Mouse (Mus musculus) heart, embryonic 10.5 days (tissue): ENCODE measurements at regions not wholly inside any gene's neighbourhood (a gene's known extent, or its start where the extent isn't known, plus 50 kb on each side); places are given as distances from the start of the nearest gene placed in this dataset.

ENCODE experiments used
- DNase-seq: peaks from one replicate; pipeline ENCODE4 v3.0.0-alpha.2; 2017; ENCODE audit warnings: low spot score
- H3K27ac ChIP-seq: fragments of 300-500 bp; sonication (generic); 2 replicates; pipeline ENCODE4 v1.5.1; 2016; ENCODE audit warnings: mild to moderate bottlenecking
- H3K27me3 ChIP-seq: fragments of 300-500 bp; sonication (generic); 2 replicates; pipeline ENCODE4 v1.6.1; 2016; ENCODE audit warnings: mild to moderate bottlenecking; ENCODE audit not compliant: poor library complexity, insufficient read depth, severe bottlenecking
- H3K36me3 ChIP-seq: fragments of 300-500 bp; sonication (generic); 2 replicates; pipeline ENCODE4 v1.6.1; 2016; ENCODE audit warnings: mild to moderate bottlenecking, moderate library complexity
- H3K4me1 ChIP-seq: fragments of 300-500 bp; sonication (generic); 2 replicates; pipeline ENCODE4 v1.6.1; 2016; ENCODE audit warnings: mild to moderate bottlenecking
- H3K4me3 ChIP-seq: fragments of 300-500 bp; sonication (generic); 2 replicates; pipeline ENCODE4 v1.5.1; 2016; ENCODE audit warnings: mild to moderate bottlenecking, moderate library complexity
- H3K9me3 ChIP-seq: fragments of 300-500 bp; sonication (generic); 2 replicates; pipeline ENCODE4 v1.6.1; 2016; ENCODE audit warnings: mild to moderate bottlenecking, moderate library complexity
- WGBS: fragments of 180-500 bp; shearing (Covaris S2); methylation state at CpG from one replicate; pipeline ENCODE4 v1.1.7; 2016; 5-methylcytosine and 5-hydroxymethylcytosine counted together

DNA sequence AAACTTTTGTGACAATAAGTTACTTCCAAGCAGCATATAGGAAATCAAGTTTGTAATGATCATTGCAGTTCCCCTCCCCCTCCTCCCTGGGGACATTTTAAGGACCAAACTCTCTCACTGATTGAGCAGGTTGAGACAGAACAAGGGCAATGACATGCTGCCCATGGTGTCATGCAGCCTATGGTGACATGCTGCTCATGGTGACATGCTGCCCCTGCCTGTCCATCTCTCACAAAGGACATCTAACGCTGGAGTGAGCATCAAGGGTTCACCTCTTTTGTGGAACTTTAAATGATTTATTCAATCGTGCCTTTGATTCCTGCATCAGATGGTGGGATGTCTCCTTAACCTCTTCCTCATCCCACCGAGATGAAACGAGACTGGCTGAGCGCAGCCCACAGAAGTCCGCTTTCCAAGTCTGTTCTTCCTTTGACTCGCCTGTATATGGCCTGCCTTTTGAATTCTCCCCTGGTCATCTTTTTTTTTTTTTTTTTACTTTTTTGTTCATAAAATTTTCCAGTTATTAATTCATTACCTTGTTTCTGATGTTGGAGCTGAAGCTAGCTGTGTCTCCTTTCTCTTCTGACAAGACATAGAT is 133.5 kb upstream of the Nampt start:
- Histone ChIP-seq H3K4me3 (no peak overlapping the region), H3K27ac (no peak overlapping the region), H3K27me3 (no peaks in the 10 kb centered on the region), H3K4me1 (no peaks in the 10 kb centered on the region), H3K9me3 (no peaks in the 10 kb centered on the region), H3K36me3 (no peaks in the 10 kb centered on the region)
- 80% methylated on average over 7 of the region's 7 CpGs for WGBS
- DNase-seq, result no peak

DNA sequence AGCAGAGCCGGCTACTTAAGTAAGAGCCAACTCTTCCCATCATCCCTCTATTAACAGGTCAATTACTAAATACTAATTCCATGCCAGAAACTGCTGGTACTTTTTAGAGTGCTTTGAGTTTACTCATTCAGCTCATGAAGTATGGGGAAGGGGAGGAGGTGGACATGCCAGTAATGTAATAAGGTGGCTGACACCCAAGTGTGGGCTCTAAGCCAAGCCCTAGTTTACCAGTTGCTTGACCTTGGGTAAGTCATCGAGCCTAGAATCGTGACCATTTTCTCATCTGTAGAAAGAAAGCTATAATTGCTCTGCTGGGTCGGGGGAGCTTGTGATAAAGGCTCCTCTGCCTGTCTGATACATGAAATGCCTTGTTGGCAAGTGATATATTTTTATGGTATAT is 130.0 kb upstream of the Nampt start:
- no peaks in the 10 kb centered on the region for H3K36me3 ChIP-seq
- 85% methylated on average over 4 of the region's 4 CpGs for WGBS
- H3K4me1 ChIP-seq, result no peaks in the 10 kb centered on the region
- H3K27ac ChIP-seq, result no peak overlapping the region
- H3K4me3 ChIP-seq, result no peak overlapping the region
- no peak for DNase-seq
- H3K27me3 ChIP-seq, result no peaks in the 10 kb centered on the region
- no peaks in the 10 kb centered on the region for H3K9me3 ChIP-seq

DNA sequence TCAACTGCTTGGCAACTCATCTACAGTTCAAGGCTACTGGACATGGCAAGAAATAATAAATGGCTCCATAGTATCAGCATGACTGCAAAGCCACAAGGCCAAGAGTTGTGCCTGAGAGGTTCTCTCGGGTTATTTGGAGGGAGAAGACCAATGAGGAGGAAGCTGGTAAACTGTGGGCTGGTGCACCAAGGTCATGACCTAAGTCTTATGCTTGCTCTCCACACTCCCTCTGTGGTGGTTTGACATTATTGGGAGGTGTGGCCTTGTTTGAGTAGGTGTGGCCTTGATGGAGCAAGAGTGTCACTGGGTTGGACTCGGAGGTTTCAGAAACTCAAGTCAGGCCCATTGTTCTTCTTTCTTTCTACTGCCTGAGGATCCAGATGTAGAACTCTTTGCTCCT is 129.2 kb upstream of the Nampt start:
- WGBS, result 74% methylated on average over 2 of the region's 2 CpGs
- Histone ChIP-seq H3K27ac (no peak overlapping the region), H3K36me3 (no peaks in the 10 kb centered on the region), H3K4me3 (no peak overlapping the region), H3K27me3 (no peaks in the 10 kb centered on the region), H3K9me3 (no peaks in the 10 kb centered on the region), H3K4me1 (no peaks in the 10 kb centered on the region)
- DNase-seq, result peak; percentile 25

DNA sequence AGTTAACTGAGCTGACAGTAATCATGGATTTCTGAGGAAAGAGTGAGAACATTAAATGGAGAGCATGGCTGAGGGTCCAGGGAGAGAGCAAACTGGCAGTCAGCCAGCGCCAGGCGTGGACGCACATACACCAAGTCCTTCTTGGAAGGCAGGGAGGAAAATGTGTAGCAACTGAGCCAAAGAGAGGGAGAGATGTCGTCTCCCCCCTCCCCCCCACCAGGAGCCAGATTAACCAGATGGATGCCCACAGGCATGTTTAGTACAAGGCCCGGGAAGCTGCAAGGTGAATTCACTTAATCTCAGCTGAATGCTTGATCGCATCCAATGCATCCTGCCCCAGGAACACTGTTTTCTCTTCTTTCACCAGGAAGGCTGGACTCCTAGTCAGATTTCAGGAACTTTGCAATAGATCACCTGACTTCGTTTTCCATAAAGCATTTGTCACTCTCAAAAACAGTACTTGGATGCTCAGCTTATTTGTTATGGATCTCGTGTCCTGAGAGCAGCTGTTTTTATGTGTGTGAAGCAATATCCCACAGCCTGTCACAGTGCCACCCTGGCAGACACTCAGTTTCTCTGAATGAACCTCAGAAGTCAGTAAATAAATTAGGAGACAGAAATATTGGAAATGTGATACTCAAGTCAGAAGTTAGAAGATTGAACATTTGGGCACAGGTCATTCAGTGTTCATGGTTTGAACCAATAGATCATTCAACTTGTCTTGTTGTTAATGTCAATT is 127.1 kb upstream of the Nampt start:
- DNase-seq, result peak; percentile 54
- H3K36me3 ChIP-seq, result no peaks in the 10 kb centered on the region
- no peaks in the 10 kb centered on the region for H3K27me3 ChIP-seq
- H3K27ac ChIP-seq, result no peak overlapping the region
- WGBS, result 79% methylated on average over 8 of the region's 8 CpGs
- H3K4me3 ChIP-seq, result no peak overlapping the region
- H3K4me1 ChIP-seq, result no peaks in the 10 kb centered on the region
- H3K9me3 ChIP-seq, result no peaks in the 10 kb centered on the region

DNA sequence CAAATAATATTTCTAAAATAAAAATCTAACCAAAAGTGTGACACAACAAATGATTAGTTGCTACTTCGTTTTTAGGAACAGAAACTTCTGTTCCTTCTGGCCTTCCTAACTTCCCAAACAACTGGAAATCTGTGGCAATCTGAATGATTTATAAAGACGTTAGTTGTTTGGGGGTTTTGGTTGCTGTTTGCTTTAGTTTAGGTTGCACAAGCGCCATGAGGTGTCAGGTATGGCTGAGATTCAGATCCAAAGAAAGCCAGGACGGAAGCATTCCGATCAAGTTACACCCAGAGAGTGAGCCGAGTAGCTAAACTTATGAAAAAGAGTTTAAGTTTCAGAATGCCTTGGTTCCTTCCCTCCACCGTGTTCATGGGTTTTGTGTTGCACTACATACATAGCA is 126.4 kb upstream of the Nampt start:
- Histone ChIP-seq H3K9me3 (no peaks in the 10 kb centered on the region), H3K4me3 (no peak overlapping the region), H3K4me1 (no peaks in the 10 kb centered on the region), H3K36me3 (no peaks in the 10 kb centered on the region), H3K27me3 (no peaks in the 10 kb centered on the region), H3K27ac (no peak overlapping the region)
- no peak for DNase-seq
- 84% methylated on average over 7 of the region's 7 CpGs for WGBS

DNA sequence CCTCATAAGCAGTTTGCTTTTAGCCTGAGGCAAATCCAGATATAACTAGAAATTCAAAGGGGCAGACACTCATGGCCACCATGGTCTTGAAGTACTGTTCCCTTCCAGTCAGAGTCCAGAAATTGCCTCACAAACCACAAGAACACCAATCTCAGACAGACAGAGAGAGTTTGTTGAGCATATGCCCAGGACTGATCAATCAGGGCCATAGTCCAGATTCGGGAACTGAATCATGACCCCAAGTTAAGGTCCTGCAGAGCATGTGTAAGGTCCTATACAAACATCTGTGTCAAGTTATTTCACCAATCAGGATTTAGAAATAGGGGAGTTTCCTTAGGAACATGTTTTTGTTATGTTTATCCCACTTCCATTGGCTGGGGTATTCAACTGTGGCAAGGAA is 125.7 kb upstream of the Nampt start:
- WGBS, result 75% methylated on average over 1 of the region's 1 CpGs

DNA sequence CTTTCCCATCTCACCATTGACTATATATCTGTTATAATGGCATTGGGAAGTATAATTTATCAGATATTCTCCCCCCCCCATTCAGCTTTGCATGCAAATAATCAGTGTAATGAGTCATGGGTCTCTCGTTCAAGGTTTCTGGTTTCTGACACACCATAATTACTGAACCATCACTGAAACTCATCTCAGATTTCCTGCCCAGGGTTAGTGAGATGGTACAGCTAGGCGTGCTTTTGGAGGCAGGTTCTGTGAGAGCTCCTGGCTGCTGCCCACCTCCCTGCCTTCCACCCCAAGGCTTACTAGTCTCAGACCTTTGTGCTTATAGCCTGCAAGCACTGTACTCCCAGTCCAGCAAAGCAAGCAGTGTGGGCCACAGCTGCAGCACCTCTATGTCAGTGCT is 122.5 kb upstream of the Nampt start:
- H3K27ac ChIP-seq, result no peak overlapping the region
- 79% methylated on average over 2 of the region's 2 CpGs for WGBS
- no peaks in the 10 kb centered on the region for H3K27me3 ChIP-seq
- peak; percentile 62 for DNase-seq
- H3K36me3 ChIP-seq, result no peaks in the 10 kb centered on the region
- no peak overlapping the region for H3K4me3 ChIP-seq
- no peaks in the 10 kb centered on the region for H3K4me1 ChIP-seq
- H3K9me3 ChIP-seq, result no peaks in the 10 kb centered on the region

More for the DNA sequence above, 125.7 kb upstream of the Nampt start:
- Histone ChIP-seq H3K27me3 (no peaks in the 10 kb centered on the region), H3K36me3 (no peaks in the 10 kb centered on the region), H3K27ac (no peak overlapping the region), H3K4me1 (no peaks in the 10 kb centered on the region), H3K4me3 (no peak overlapping the region), H3K9me3 (no peaks in the 10 kb centered on the region)
- no peak for DNase-seq

DNA sequence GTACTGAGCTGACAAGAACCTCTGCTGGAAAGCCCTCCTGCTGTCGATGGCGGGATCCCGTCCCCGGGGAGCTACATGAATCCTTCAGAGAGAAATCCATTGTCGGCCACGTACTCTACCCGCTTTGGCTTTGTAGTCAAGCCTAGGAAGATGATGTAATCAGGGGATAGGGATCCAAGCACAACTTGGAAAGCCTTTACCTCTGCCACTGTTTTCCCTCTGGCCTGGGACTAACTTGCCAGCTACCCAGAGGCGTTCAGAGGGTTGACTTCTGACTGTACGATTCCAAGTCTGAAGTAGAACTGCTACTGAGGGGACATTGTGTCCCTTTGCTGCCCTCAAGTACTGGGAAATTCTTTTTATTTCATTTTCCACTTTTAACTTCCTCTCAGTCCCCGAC is 110.2 kb upstream of the Nampt start:
- WGBS, result 85% methylated on average over 10 of the region's 10 CpGs
- no peaks in the 10 kb centered on the region for H3K9me3 ChIP-seq
- H3K4me1 ChIP-seq, result no peaks in the 10 kb centered on the region
- no peak overlapping the region for H3K4me3 ChIP-seq
- no peak overlapping the region for H3K27ac ChIP-seq
- DNase-seq, result no peak
- no peaks in the 10 kb centered on the region for H3K27me3 ChIP-seq
- H3K36me3 ChIP-seq, result no peaks in the 10 kb centered on the region

DNA sequence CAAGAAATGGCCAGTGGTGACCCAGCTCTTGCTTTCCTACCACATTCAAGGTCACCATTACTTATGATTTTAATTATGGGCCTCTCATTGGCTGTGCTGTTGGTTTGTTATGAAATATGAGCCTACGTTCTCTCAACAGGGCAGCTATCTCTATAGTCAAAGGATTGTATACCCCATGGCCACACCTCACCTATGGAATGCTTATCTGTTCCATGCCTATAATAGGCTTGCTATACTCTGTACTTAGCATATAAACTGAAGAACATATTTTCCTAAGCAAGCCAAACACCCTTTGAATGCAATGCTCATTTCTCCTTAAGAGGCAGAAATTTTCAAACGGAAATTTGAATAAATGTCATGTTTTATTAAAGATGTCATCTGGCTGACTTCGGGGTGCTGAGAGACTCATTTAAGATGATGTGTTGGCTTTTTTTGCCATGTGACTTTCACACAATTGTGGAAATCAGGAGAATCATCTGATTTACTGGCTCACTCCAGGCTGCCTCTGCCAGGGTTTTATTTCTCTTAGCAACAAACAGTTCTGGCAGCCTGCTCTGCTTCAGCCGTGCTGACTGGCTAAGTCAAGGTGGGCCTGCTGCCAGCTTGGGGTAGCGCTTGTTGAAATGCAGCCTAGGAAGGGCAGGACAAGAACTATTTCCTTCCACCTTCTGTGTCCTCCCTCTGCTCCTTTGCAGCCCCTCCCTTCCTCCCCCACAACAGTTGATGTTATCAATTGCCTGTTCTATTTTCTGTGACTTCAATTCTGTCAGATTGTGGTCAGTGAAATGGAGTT is 102.0 kb upstream of the Nampt start:
- Histone ChIP-seq H3K9me3 (no peaks in the 10 kb centered on the region), H3K4me1 (peaks cover 4% of the 10 kb centered on the region; the same call in 1 of the 2 replicates), H3K27me3 (no peaks in the 10 kb centered on the region), H3K27ac (no peak overlapping the region), H3K36me3 (no peaks in the 10 kb centered on the region), H3K4me3 (no peak overlapping the region)
- WGBS, result 70% methylated on average over 5 of the region's 5 CpGs
- no peak for DNase-seq

DNA sequence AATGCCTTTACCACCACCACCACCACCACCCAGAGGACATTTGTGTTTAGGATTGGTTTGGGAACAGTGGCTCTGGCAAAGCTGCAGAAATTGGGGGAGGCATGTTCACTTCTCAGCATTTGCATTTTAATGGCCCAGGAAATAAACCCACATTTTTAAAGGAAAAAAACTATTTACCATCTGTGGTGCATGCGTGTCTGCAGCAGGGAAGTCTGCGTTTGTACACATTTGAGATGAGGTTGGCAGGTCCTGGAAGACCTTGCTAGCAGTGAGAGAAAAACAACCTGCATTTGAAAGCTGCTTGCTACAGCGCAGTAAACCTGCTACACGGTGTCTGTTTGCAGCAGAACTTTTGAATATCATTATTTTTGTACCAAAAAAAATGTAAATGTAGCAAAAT is 100.1 kb upstream of the Nampt start:
- 87% methylated on average over 4 of the region's 4 CpGs for WGBS
- no peaks in the 10 kb centered on the region for H3K9me3 ChIP-seq
- H3K36me3 ChIP-seq, result no peaks in the 10 kb centered on the region
- no peak overlapping the region for H3K4me3 ChIP-seq
- no peaks in the 10 kb centered on the region for H3K27me3 ChIP-seq
- H3K27ac ChIP-seq, result no peak overlapping the region
- peaks cover 4% of the 10 kb centered on the region; the same call in 1 of the 2 replicates for H3K4me1 ChIP-seq
- no peak for DNase-seq

DNA sequence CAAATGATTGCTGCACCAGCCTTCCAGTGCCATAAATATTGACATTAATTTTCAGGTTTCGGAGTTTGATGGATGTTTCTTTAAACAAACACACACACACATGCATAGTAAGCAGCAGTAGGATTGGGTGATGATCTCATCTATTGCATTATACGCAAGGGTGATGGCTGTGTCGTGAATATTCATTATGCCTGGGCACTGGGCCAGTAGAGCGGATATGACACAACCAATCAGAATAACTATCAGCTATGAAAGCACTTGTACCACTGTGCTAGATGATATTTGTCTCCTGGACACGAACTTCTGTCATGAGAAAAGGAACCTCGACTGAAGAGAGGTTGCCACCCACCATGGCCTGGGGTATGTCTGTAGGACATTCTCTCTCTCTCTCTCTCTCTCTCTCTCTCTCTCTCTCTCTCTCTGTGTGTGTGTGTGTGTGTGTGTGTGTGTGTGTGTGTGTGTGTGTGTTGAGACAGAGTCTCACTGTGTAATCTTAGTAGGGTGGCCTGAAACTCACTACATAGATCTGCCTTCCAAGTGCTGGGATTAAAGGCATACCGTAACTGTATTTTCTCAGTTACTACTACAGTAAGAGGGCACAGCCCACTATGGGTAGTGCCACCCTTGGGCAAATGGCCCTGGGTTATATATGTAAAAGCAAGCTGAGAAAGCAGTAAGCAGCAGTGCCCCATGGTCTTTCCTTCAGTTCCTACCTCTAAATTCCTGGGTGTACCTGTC is 94.7 kb upstream of the Nampt start:
- Histone ChIP-seq H3K27ac (no peak overlapping the region), H3K27me3 (no peaks in the 10 kb centered on the region), H3K36me3 (no peaks in the 10 kb centered on the region), H3K4me1 (no peaks in the 10 kb centered on the region), H3K9me3 (no peaks in the 10 kb centered on the region), H3K4me3 (no peak overlapping the region)
- no peak for DNase-seq
- WGBS, result 82% methylated on average over 7 of the region's 7 CpGs

DNA sequence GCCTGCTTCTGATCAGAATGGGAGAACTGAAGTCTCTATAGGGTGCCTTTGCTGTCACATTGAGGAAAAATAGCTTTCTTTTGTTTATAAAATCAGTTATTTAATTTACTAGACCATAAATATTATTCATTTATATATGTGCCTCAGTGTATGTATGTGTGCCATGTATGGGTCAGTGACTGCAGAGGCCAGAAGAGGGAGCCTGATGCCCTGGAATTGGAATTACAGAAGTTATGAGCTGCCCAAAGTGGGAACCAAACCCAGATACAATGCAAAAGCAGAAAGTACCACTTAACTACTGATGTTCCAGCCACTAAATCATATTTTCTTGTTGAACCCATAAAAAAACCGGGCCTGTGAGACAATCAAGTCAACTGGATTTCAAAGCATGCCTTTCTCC is 91.8 kb upstream of the Nampt start:
- Histone ChIP-seq H3K9me3 (no peaks in the 10 kb centered on the region), H3K36me3 (no peaks in the 10 kb centered on the region), H3K4me1 (no peaks in the 10 kb centered on the region), H3K27me3 (no peaks in the 10 kb centered on the region), H3K4me3 (no peak overlapping the region), H3K27ac (no peak overlapping the region)
- DNase-seq, result no peak
- 62% methylated on average over 1 of the region's 1 CpGs for WGBS

DNA sequence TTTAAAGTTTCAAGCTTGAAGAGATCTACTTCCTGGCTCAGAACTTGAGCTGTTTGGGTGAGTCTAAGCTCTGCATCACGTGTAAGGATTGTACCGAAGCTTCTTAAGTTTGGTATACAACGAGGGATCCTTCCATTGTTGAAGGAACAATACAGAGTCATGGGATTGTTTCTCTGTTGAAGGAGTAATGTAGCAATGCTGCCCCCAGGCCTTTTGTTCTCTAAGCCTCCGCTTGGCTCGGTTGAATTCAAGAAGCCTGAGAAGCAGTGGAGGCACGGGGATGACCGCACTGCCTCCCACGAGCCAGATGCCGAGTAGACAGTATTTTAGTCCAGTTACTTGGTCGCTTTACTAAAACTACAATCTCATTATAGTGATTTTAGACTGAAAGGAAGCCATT is 90.9 kb upstream of the Nampt start:
- Histone ChIP-seq H3K4me3 (no peak overlapping the region), H3K36me3 (no peaks in the 10 kb centered on the region), H3K27ac (no peak overlapping the region), H3K4me1 (no peaks in the 10 kb centered on the region), H3K9me3 (no peaks in the 10 kb centered on the region), H3K27me3 (no peaks in the 10 kb centered on the region)
- DNase-seq, result no peak
- WGBS, result 81% methylated on average over 10 of the region's 10 CpGs
